Mouse (Mus musculus): ENCODE measurements around the gene Slc2a3. TPM values are rescaled to one million over a fixed set of nuclear protein-coding genes. Genes with fewer than 3 reads are reported as not detected.
"Not testable (repeated sequence)": the region's sequence is repeated elsewhere in the genome, so short reads cannot be mapped to it uniquely, and the experiment has no call there.

Slc2a3 gene
- total RNA-seq, 2 experiments from 2014 or later = 10.0 to 13.9 TPM

GRCm38 (mm10) chr6:122713116-122713515, 88.3 kb downstream of the Slc2a3 start:
- not testable (repeated sequence) for ATAC-seq (replicated peaks; ENCODE audit: poor library complexity)

DNA sequence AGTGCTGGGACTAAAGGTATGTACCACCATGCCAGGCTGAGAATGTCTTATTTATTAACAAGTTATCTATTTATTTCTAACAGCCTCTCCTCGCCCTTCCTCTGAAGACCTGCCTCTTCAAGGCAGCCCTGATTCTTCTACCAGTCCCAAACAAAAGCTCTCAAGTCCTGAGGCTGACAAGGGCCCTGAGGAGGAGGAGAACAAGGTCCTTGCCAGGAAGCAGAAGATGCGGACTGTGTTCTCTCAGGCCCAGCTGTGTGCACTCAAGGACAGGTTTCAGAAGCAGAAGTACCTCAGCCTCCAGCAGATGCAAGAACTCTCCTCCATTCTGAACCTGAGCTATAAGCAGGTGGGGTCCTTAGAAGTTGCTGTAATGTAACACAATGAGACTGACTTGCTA, 90.0 kb downstream of the Slc2a3 start:
- ATAC-seq (replicated peaks; ENCODE audit: poor library complexity) = no peak

DNA sequence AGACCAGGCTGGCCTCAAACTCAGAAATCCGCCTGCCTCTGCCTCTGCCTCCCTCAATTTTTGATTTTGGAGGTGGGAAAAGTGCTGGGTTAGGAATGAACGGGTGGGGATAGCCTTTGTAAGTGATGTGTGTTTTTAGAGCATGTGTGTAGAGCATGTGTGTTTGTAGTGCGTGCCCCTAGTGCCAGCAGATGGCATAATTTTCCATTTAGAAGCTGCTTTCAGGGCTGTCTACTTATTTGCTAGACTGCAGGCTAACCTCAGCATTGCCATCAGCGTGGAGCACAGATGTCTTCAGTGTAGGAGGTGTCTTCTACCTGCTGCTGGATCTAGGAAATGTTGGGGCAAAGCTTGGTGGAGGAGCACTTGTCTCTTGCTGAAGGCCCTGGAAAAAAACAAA, 92.6 kb downstream of the Slc2a3 start:
- peak; percentile 70 for ATAC-seq (replicated peaks; ENCODE audit: poor library complexity)

- no peak for ATAC-seq (replicated peaks; ENCODE audit: poor library complexity)
Observed at GRCm38 (mm10) chr6:122707036-122707800, 94.2 kb downstream of the Slc2a3 start, which contains the start of gene Nanog. Gene Nanog (plus strand): TSS chr6:122707489.

DNA sequence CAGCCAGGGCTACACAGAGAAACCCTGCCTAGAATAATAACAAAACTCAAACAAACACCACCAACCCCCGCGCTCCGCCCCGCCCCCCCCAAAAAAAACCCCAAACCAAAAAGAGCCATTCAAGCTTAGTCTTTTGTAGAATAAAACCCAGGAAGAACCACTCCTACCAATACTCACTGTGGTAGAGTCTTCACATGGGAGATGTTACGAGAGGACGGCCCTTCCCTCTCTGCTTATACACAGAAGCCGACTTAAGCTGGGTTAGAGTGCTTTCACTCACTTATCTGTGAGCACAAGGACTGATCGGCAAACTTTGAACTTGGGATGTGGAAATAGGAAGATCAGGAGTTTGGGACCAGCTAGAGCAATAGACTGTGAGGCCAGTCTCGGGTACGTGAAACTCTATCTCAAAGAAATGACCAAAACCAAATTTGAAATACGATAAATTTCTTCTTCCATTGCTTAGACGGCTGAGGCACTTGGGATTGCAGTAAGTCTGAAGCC, 95.1 kb downstream of the Slc2a3 start:
- ATAC-seq (replicated peaks; ENCODE audit: poor library complexity) = no peak

GRCm38 (mm10) chr6:122703706-122704105, 97.7 kb downstream of the Slc2a3 start:
- no peak for ATAC-seq (replicated peaks; ENCODE audit: poor library complexity)

DNA sequence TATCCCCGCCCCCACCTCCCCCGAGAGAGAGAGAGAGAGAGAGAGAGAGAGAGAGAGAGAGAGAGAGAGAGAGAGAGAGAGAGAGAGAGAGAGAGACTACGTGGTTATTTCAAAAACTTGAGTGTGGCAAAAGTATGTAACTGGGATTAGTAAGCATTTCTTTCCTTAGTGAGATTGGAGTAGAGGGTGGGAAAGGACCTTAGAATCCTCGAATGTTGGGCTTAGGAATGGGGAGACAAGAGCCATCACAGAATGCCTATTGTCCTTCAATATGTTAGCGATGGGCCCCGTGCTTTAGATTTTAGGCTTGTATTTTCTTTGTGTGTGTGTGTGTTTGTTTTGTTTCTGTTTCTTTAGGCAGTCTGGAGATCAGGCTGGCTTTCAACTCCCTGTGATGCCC, 98.2 kb downstream of the Slc2a3 start:
- ATAC-seq (replicated peaks; ENCODE audit: poor library complexity) = no peak

GRCm38 (mm10) chr6:122702480-122703124, 98.8 kb downstream of the Slc2a3 start:
- no peak for ATAC-seq (replicated peaks; ENCODE audit: poor library complexity)

DNA sequence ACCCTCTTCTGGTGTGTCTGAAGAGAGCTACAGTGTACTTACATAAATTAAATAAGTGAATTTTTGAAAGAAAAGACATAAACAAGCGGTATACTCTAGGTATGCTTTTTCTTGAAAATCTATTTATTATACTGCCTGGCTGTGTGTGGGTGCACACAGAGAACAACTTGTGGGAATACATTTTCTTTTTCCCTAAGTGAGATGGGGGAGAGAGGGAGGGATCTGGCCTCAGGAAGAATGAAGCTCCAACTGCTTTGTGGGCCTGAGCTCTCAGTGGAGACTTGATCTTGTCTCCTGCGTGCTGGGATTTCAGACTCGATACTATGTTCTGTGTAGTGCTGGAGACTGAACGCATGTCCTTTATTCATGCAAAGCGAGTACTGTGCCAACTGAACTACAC, 99.6 kb downstream of the Slc2a3 start:
- ATAC-seq (replicated peaks; ENCODE audit: poor library complexity) = no peak

DNA sequence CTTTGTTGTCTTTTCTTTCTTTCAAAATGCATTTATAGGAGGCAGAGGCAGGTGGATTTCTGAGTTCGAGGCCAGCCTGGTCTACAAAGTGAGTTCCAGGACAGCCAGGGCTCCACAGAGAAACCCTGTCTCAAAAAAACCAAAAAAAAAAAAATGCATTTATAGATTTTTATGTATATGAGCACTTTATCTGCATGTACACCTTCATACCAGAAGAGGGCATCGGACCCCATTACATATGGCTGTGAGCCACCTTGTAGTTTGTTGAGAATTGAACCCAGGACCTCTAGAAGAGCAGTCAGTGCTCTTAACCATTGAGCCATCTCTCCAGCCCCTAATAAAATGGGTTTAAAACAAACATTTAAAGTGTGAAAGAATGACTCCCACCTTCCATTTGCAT, 101.8 kb downstream of the Slc2a3 start:
- ATAC-seq (replicated peaks; ENCODE audit: poor library complexity) = not testable (repeated sequence)

GRCm38 (mm10) chr6:122695398-122695797, 106.0 kb downstream of the Slc2a3 start:
- no peak for ATAC-seq (replicated peaks; ENCODE audit: poor library complexity)

DNA sequence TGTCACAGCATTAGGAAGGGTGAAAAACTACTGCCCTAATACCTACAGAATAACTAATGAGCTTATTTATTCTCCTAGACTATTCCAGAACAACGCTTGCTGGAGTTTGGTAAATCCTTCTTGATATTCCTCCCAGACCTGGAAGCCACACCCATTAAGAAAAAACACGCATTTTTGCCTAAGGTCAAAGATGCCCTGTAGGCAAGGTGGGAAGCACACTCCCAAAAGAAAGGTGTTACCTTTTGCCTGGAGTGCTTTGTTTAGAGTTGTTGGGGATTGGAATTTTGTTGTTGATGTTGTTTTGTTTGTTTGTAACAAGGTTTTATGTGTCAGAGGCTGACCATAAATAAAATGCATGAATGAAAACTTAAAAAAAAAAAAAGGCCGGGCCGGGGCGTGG, 111.4 kb downstream of the Slc2a3 start:
- no peak for ATAC-seq (replicated peaks; ENCODE audit: poor library complexity)

DNA sequence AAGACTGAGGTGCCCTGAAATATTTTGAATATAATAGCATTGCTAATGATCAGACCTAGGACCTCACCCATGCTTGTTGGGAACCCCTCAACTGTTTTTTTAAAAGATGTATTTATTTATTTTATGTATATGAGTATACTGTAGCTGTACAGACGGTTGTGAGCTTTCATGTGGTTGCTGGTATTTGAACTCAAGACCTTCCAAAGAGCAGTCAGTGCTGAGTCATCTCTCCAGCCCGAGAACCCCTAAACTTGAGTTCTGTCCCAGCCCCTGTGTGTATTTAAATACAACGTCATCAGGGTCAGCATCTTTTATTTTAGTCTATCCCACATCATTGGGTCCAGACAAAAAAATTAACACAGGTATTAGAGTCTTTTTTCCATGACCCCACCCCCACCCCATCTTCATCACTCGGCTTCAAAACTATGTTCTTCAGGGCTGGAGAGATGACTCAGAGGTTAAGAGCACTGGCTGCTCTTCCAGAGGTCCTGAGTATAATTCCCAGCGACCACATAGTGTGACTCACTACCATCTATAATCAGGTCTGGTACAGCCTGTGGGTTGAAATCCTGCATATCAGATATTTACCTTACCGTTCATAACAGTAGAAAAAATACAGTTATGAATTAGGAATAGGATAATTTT, 111.9 kb downstream of the Slc2a3 start:
- no peak for ATAC-seq (replicated peaks; ENCODE audit: poor library complexity)

GRCm38 (mm10) chr6:122686709-122687108, 114.7 kb downstream of the Slc2a3 start:
- no peak for ATAC-seq (replicated peaks; ENCODE audit: poor library complexity)

DNA sequence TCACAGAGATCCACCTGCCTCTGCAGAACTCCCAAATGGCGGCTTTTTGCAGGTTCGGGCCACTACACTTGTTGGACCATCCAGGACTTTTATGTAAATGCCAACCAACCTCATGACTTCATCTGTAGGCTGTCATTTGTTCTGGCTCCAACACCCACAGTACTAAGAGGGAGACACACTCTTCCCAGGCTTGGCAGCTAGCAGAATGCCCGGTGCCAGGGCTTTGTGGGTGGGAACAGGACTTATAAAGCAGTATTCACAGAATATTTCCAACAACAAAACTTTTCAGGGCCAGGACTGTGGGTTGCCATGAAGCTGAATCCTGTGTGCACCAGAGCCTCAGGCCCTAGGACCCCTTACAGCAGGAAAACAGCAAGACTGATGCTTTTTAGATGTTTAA, 118.8 kb downstream of the Slc2a3 start:
- ATAC-seq (replicated peaks; ENCODE audit: poor library complexity) = no peak

Other genes starting within 250 kb of the Slc2a3 start
- not detected in 2 replicates for gene Aicda, start 247.8 kb downstream of the Slc2a3 start, total RNA-seq (2015)
- not detected in 2 replicates for gene Aicda, start 247.8 kb downstream of the Slc2a3 start, total RNA-seq (2017)
- gene Apobec1, start 199.2 kb downstream of the Slc2a3 start, total RNA-seq (2015) = 23.6 and 23.7 TPM in 2 replicates
- 15.0 and 16.7 TPM in 2 replicates for gene Apobec1, start 199.2 kb downstream of the Slc2a3 start, total RNA-seq (2017)
- 9.5 and 10.8 TPM in 2 replicates for gene Gdf3, start 191.6 kb downstream of the Slc2a3 start, total RNA-seq (2015)
- gene Gdf3, start 191.6 kb downstream of the Slc2a3 start, total RNA-seq (2017) = 4.2 and 6.7 TPM in 2 replicates
- gene Dppa3, start 175.2 kb downstream of the Slc2a3 start, total RNA-seq (2015) = not detected in 2 replicates
- not detected in 2 replicates for gene Dppa3, start 175.2 kb downstream of the Slc2a3 start, total RNA-seq (2017)
- gene Nanog, start 94.2 kb downstream of the Slc2a3 start, total RNA-seq (2015) = not detected in 2 replicates
- gene Nanog, start 94.2 kb downstream of the Slc2a3 start, total RNA-seq (2017) = not detected in 2 replicates
- 9.9 and 10.3 TPM in 2 replicates for gene Foxj2, start 18.3 kb upstream of the Slc2a3 start, total RNA-seq (2015)
- 3.0 and 3.5 TPM in 2 replicates for gene Foxj2, start 18.3 kb upstream of the Slc2a3 start, total RNA-seq (2017)
- 0.05 TPM in 1 of 2 replicates, not detected in the other for gene C3ar1, start 54.5 kb upstream of the Slc2a3 start, total RNA-seq (2015)
- gene C3ar1, start 54.5 kb upstream of the Slc2a3 start, total RNA-seq (2017) = not detected in 2 replicates
- gene Necap1, start 72.8 kb upstream of the Slc2a3 start, total RNA-seq (2015) = 23.2 and 23.3 TPM in 2 replicates
- gene Necap1, start 72.8 kb upstream of the Slc2a3 start, total RNA-seq (2017) = 12.3 and 19.7 TPM in 2 replicates
- gene Clec4a1, start 120.2 kb upstream of the Slc2a3 start, total RNA-seq (2015) = 2.1 and 2.9 TPM in 2 replicates
- 0.79 and 0.81 TPM in 2 replicates for gene Clec4a1, start 120.2 kb upstream of the Slc2a3 start, total RNA-seq (2017)
- 3.1 and 3.3 TPM in 2 replicates for gene Clec4a3, start 150.9 kb upstream of the Slc2a3 start, total RNA-seq (2015)
- gene Clec4a3, start 150.9 kb upstream of the Slc2a3 start, total RNA-seq (2017) = 0.41 and 5.4 TPM in 2 replicates
- gene Clec4a4, start 188.7 kb upstream of the Slc2a3 start, total RNA-seq (2015) = not detected in 2 replicates
- not detected in 2 replicates for gene Clec4a4, start 188.7 kb upstream of the Slc2a3 start, total RNA-seq (2017)
- gene Clec4b1, start 248.3 kb upstream of the Slc2a3 start, total RNA-seq (2015) = 0.74 and 1.1 TPM in 2 replicates
- 2.4 and 3.4 TPM in 2 replicates for gene Clec4b1, start 248.3 kb upstream of the Slc2a3 start, total RNA-seq (2017)

Measured in megakaryocyte progenitor cell, adult 5-6 weeks (primary cell).